Mouse (Mus musculus): Measurements from ENCODE around the gene Galnt3. TPM values are rescaled to one million over a fixed set of nuclear protein-coding genes. Genes with fewer than 3 reads are reported as not detected.

Gene Galnt3
- polyA plus RNA-seq, 1 experiment = 1.3 TPM

DNA sequence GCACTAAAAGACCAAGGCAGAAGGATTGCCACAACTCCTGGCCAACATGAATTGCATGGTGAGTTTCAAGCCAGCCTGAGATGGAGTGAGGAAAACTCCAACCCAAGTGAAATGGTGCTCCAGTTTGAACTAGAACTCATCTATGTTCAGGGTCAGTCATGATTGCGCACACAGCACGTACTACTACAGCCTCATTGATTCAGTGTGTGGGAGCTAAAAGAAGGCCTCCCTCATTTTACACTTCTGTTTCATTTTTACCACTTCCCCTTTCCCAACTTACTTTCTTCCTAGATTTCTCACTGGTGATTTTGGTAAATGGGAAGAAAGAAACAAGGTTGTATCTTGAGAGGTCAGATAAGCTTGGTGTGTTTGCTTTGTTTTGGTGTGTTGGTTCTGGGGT lies 17.5 kb upstream of the Galnt3 start:
- no peak overlapping the region for H3K27ac ChIP-seq (ENCODE audit: control insufficient read depth, insufficient read depth, low read length)
- H3K27me3 ChIP-seq (ENCODE audit: control insufficient read depth, insufficient read depth, low read length) = no peaks in the 10 kb centered on the region
- no peaks in the 10 kb centered on the region for H3K4me1 ChIP-seq (replicated peaks; ENCODE audit: control insufficient read depth, insufficient read depth, low read length)
- no peak for DNase-seq
- 83% methylated on average over 2 of the region's 2 CpGs for WGBS
- no peaks in the 10 kb centered on the region for H3K36me3 ChIP-seq (ENCODE audit: control insufficient read depth, insufficient read depth, low read length)
- TF ChIP-seq POLR2A (IDR thresholded peaks at IDR 0.05; ENCODE audit: control insufficient read depth, extremely low read depth, insufficient read depth, low read length, poor library complexity) = no peak
- no peak for TF ChIP-seq CTCF (IDR thresholded peaks at IDR 0.05; ENCODE audit: borderline replicate concordance, control insufficient read depth, extremely low read depth, insufficient read depth, low read length, poor library complexity)
- H3K4me3 ChIP-seq (ENCODE audit: control insufficient read depth, insufficient read depth, low read length) = no peak overlapping the region

DNA sequence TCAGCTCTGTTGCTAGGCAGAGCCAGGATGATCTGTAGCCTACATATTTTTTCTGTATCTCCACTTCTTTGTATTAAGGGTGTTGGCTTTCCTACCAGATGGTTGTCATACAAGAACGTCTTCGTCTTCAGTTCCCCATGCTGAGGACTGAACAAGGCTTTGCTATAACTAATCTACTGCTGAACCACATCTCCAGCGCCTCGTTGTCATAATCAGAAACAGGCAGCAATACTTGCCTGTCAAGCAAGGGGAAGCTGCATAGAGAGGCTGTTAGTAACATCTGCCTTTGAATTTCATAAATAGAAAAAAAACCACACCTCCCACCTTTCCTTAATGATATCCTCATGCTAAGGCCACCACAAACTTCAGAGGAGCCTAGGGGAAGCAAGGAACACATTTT lies 15.5 kb upstream of the Galnt3 start:
- Histone ChIP-seq H3K4me3 (ENCODE audit: control insufficient read depth, insufficient read depth, low read length) (no peak overlapping the region), H3K27ac (ENCODE audit: control insufficient read depth, insufficient read depth, low read length) (no peak overlapping the region), H3K27me3 (ENCODE audit: control insufficient read depth, insufficient read depth, low read length) (no peaks in the 10 kb centered on the region), H3K4me1 (replicated peaks; ENCODE audit: control insufficient read depth, insufficient read depth, low read length) (no peaks in the 10 kb centered on the region), H3K36me3 (ENCODE audit: control insufficient read depth, insufficient read depth, low read length) (no peaks in the 10 kb centered on the region)
- TF ChIP-seq POLR2A (IDR thresholded peaks at IDR 0.05; ENCODE audit: control insufficient read depth, extremely low read depth, insufficient read depth, low read length, poor library complexity) = no peak
- no peak for TF ChIP-seq CTCF (IDR thresholded peaks at IDR 0.05; ENCODE audit: borderline replicate concordance, control insufficient read depth, extremely low read depth, insufficient read depth, low read length, poor library complexity)
- DNase-seq = no peak
- 88% methylated on average over 4 of the region's 4 CpGs for WGBS

DNA sequence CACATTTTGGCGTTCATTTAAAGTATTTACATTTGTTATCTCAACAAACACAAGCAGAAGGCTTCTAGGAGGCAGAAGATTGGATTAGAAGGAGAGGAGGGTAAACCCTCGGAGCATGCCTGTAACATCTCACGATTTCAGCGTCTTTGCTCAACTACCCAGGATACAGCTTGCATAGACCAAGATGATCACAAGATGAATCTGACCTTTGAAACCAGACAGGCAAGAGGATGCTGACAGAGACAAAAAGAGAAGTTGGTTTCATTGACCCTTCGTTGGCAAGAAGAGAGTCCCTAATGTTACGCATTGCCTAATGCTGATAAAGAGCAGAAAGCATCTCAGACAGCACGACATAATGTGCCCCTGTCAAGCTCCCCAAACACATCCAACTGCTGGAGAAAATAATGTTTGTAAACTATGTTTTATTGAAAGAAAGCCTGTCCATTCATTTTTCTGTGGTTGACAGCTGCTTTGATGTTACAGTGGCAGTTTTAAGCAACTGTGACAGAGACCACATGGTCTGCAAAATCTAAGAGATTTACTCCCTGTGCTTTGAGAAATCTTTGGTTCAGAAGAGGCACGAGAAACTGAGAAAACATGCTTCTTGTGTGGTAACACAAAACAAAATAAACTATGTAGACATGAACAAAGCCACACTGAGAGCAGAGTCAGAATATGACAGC lies 7.2 kb upstream of the Galnt3 start:
- no peak for DNase-seq
- WGBS = 49% methylated on average over 8 of the region's 8 CpGs
- Histone ChIP-seq H3K4me3 (ENCODE audit: control insufficient read depth, insufficient read depth, low read length) (no peak overlapping the region), H3K4me1 (replicated peaks; ENCODE audit: control insufficient read depth, insufficient read depth, low read length) (no peaks in the 10 kb centered on the region), H3K36me3 (ENCODE audit: control insufficient read depth, insufficient read depth, low read length) (no peaks in the 10 kb centered on the region), H3K27ac (ENCODE audit: control insufficient read depth, insufficient read depth, low read length) (no peak overlapping the region), H3K27me3 (ENCODE audit: control insufficient read depth, insufficient read depth, low read length) (no peaks in the 10 kb centered on the region)
- no peak for TF ChIP-seq CTCF (IDR thresholded peaks at IDR 0.05; ENCODE audit: borderline replicate concordance, control insufficient read depth, extremely low read depth, insufficient read depth, low read length, poor library complexity)
- TF ChIP-seq POLR2A (IDR thresholded peaks at IDR 0.05; ENCODE audit: control insufficient read depth, extremely low read depth, insufficient read depth, low read length, poor library complexity) = no peak

DNA sequence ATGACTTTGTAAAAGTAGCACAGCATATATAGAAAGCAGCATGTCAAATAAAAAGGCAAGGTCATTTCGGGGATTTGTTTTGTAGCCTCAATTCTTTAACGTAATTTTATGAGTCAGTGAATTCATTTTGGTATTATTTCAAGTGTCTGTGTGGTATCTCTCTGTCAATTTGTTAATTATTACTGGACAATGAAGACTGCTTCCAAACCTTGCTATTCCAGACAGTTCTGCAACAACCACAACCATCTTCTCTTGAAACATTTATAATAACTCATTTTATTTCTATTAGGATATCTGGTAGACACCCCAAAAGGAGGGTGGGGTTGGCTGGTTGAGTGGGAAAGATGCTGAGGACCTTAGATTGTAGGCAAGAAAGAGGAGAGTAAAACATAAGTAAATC lies 4.1 kb upstream of the Galnt3 start:
- no peak for DNase-seq
- WGBS = 93% methylated on average over 2 of the region's 2 CpGs
- no peaks in the 10 kb centered on the region for H3K36me3 ChIP-seq (ENCODE audit: control insufficient read depth, insufficient read depth, low read length)
- TF ChIP-seq CTCF (IDR thresholded peaks at IDR 0.05; ENCODE audit: borderline replicate concordance, control insufficient read depth, extremely low read depth, insufficient read depth, low read length, poor library complexity) (no peak), POLR2A (IDR thresholded peaks at IDR 0.05; ENCODE audit: control insufficient read depth, extremely low read depth, insufficient read depth, low read length, poor library complexity) (no peak)
- H3K27ac ChIP-seq (ENCODE audit: control insufficient read depth, insufficient read depth, low read length) = no peak overlapping the region
- peaks cover 13% of the 10 kb centered on the region for H3K4me1 ChIP-seq (replicated peaks; ENCODE audit: control insufficient read depth, insufficient read depth, low read length)
- H3K4me3 ChIP-seq (ENCODE audit: control insufficient read depth, insufficient read depth, low read length) = no peak overlapping the region
- H3K27me3 ChIP-seq (ENCODE audit: control insufficient read depth, insufficient read depth, low read length) = 0 out of 2 replicates have a peak, but pooled peaks cover 2% of the 10 kb centered on the region

DNA sequence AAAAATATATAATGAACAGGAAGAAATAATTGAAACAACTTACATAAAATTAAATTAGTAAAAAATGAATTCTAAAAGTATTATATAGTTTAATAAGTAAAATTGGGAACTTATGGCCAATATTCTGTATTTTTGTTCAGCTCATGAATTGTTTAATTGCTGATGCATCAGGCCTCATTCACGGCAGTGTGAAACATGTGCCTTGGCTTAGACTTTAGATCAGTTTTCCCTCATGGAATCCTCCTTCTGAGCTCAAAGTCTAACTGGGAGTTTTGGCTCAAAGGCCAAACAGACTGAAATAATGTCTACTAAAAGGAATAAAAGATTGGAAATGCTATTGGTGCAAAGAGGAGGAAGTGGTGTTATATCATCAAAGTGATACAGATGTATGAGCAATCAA lies 2.7 kb upstream of the Galnt3 start:
- H3K27me3 ChIP-seq (ENCODE audit: control insufficient read depth, insufficient read depth, low read length) = 0 out of 2 replicates have a peak, but pooled peaks cover 3% of the 10 kb centered on the region

DNA sequence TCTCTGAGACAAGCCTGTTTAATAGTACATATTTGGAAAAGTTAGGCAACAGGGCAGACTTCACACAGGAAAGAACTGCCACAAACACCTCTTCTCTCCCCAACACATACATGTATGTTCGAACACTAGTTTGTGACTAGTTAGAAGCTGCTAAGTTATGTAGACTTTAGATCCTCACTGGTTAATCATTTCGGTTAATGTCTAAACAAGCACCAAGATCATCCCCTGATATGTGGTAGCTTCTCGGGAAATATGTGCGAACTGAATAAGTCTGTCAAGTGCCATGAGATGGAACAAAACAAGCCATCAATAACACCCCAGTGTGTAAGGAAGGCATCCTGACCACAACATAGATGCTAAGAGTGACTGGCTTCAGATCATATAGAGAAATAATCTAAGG lies 2.1 kb upstream of the Galnt3 start:
- no peak for DNase-seq
- Histone ChIP-seq H3K36me3 (ENCODE audit: control insufficient read depth, insufficient read depth, low read length) (no peaks in the 10 kb centered on the region), H3K27ac (ENCODE audit: control insufficient read depth, insufficient read depth, low read length) (no peak overlapping the region), H3K4me3 (ENCODE audit: control insufficient read depth, insufficient read depth, low read length) (no peak overlapping the region), H3K4me1 (replicated peaks; ENCODE audit: control insufficient read depth, insufficient read depth, low read length) (peaks cover 15% of the 10 kb centered on the region), H3K27me3 (ENCODE audit: control insufficient read depth, insufficient read depth, low read length) (0 out of 2 replicates have a peak, but pooled peaks cover 3% of the 10 kb centered on the region)
- 94% methylated on average over 4 of the region's 4 CpGs for WGBS
- no peak for TF ChIP-seq POLR2A (IDR thresholded peaks at IDR 0.05; ENCODE audit: control insufficient read depth, extremely low read depth, insufficient read depth, low read length, poor library complexity)
- no peak for TF ChIP-seq CTCF (IDR thresholded peaks at IDR 0.05; ENCODE audit: borderline replicate concordance, control insufficient read depth, extremely low read depth, insufficient read depth, low read length, poor library complexity)

More for the DNA sequence above, 2.7 kb upstream of the Galnt3 start:
- no peak for DNase-seq
- Histone ChIP-seq H3K4me3 (ENCODE audit: control insufficient read depth, insufficient read depth, low read length) (no peak overlapping the region), H3K36me3 (ENCODE audit: control insufficient read depth, insufficient read depth, low read length) (no peaks in the 10 kb centered on the region), H3K4me1 (replicated peaks; ENCODE audit: control insufficient read depth, insufficient read depth, low read length) (peaks cover 15% of the 10 kb centered on the region), H3K27ac (ENCODE audit: control insufficient read depth, insufficient read depth, low read length) (no peak overlapping the region)
- 95% methylated on average over 1 of the region's 1 CpGs for WGBS
- TF ChIP-seq POLR2A (IDR thresholded peaks at IDR 0.05; ENCODE audit: control insufficient read depth, extremely low read depth, insufficient read depth, low read length, poor library complexity) (no peak), CTCF (IDR thresholded peaks at IDR 0.05; ENCODE audit: borderline replicate concordance, control insufficient read depth, extremely low read depth, insufficient read depth, low read length, poor library complexity) (no peak)
